Mouse (Mus musculus) stomach, embryonic 15.5 days (tissue): ENCODE measurements around the gene Ces5a. TPM values are rescaled to one million over a fixed set of nuclear protein-coding genes. Genes with fewer than 3 reads are reported as not detected.
"Not testable (repeated sequence)": the region's sequence is repeated elsewhere in the genome, so short reads cannot be mapped to it uniquely, and the experiment has no call there.

Experiments
- ATAC-seq: fragments of 200-750 bp; cut with Nextera tagmentation; 2 replicates; pipeline ENCODE4 v1.8.0; 2017; ENCODE audit warnings: low read depth, moderate number of reproducible peaks, moderate TSS enrichment; ENCODE audit not compliant: insufficient read depth, low FRiP score
- H3K27ac ChIP-seq: fragments of 300-500 bp; sonication (generic); 2 replicates; pipeline ENCODE4 v1.5.1; 2015; ENCODE audit warnings: mild to moderate bottlenecking, inconsistent platforms
- H3K27me3 ChIP-seq: fragments of 300-500 bp; sonication (generic); replicated peaks from 2 replicates; pipeline ENCODE4 v1.6.1; 2015; ENCODE audit warnings: inconsistent platforms
- H3K36me3 ChIP-seq: fragments of 300-500 bp; sonication (generic); 2 replicates; pipeline ENCODE4 v1.6.1; 2015; ENCODE audit warnings: inconsistent platforms
- H3K4me1 ChIP-seq: fragments of 300-500 bp; sonication (generic); 2 replicates; pipeline ENCODE4 v1.6.1; 2015; ENCODE audit warnings: inconsistent platforms
- H3K4me2 ChIP-seq: fragments of 300-500 bp; sonication (generic); 2 replicates; pipeline ENCODE4 v1.6.1; 2015; ENCODE audit warnings: mild to moderate bottlenecking, inconsistent platforms
- H3K4me3 ChIP-seq: fragments of 300-500 bp; sonication (generic); replicated peaks from 2 replicates; pipeline ENCODE4 v1.5.1; 2015; ENCODE audit warnings: inconsistent platforms
- H3K9ac ChIP-seq: fragments of 300-500 bp; sonication (generic); 2 replicates; pipeline ENCODE4 v1.6.1; 2015; ENCODE audit warnings: inconsistent platforms
- H3K9me3 ChIP-seq: fragments of 300-500 bp; sonication (generic); 2 replicates; pipeline ENCODE4 v1.6.1; 2016; ENCODE audit warnings: inconsistent platforms
- WGBS: fragments of 180-500 bp; shearing (Covaris S2); methylation state at CpG from one replicate; pipeline ENCODE4 v1.1.7; 2015; 5-methylcytosine and 5-hydroxymethylcytosine counted together
- polyA plus RNA-seq: library from polyadenylated mRNA; unstranded; fragments of >200 nt; fragmentation: Nextera tagmentation; extraction: Ambion mirVana; gene quantifications from 2 replicates; pipeline ENCODE4 v1.2.1, GENCODE M21; 2015

The Ces5a gene
- polyA plus RNA-seq, 1 experiment from 2014 or later, result not detected

DNA sequence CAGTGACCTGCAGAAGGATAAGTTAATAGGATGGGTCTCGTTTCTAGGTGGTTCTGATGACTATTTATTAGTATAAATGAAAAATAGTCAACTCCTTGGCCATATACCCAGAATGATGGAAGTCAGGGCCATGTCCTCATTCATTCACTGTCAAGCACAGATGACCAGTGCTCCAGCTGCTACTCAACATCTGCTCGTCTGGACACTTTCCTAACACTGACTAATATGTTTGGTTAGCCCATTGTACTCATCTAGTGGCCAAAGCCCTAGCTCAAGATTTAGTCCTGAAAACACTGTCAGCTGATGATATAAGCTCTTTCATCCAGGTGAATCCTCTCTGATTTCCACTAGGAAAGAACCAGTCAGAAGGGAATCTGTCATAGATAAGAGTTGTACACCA is 24.1 kb upstream of the Ces5a start:
- H3K27me3 ChIP-seq, result no peaks in the 10 kb centered on the region
- no peaks in the 10 kb centered on the region for H3K36me3 ChIP-seq
- no peak overlapping the region for H3K27ac ChIP-seq
- no peaks in the 10 kb centered on the region for H3K4me1 ChIP-seq
- no peak overlapping the region for H3K4me2 ChIP-seq
- H3K9me3 ChIP-seq, result no peaks in the 10 kb centered on the region
- no peak overlapping the region for H3K4me3 ChIP-seq
- 57% methylated on average over 2 of the region's 2 CpGs for WGBS
- ATAC-seq, result no peak
- no peak overlapping the region for H3K9ac ChIP-seq

GRCm38 (mm10) chr8:93502634-93503033 is 33.0 kb downstream of the Ces5a start:
- Histone ChIP-seq H3K27me3 (no peaks in the 10 kb centered on the region), H3K9ac (no peak overlapping the region), H3K27ac (no peak overlapping the region), H3K4me2 (no peak overlapping the region), H3K4me3 (no peak overlapping the region), H3K4me1 (no peaks in the 10 kb centered on the region), H3K36me3 (no peaks in the 10 kb centered on the region), H3K9me3 (no peaks in the 10 kb centered on the region)
- ATAC-seq, result no peak
- WGBS, result 77% methylated on average over 3 of the region's 3 CpGs

DNA sequence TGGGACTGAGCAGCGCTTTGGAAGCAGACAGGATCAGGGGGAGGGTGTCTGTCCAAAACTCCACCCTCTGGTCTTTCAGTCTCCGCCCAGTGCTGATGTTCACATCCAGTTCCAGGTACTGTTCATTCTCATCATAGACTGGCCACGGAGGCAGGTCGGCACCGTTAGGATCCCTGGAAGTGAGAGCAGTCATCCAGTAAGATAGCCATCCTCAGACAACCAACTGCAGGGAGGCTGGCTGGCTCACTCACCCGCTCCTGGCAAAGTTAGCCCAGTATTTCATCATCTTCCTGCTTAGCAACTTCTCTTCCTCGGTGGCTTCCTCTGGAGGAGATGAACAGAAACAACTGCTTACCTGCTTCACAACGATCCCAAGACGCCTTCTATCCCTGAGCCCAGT is 36.2 kb downstream of the Ces5a start:
- H3K9ac ChIP-seq, result no peak overlapping the region
- no peak for ATAC-seq
- H3K4me3 ChIP-seq, result no peak overlapping the region
- H3K4me2 ChIP-seq, result no peak overlapping the region
- no peak overlapping the region for H3K27ac ChIP-seq
- H3K36me3 ChIP-seq, result no peaks in the 10 kb centered on the region
- no peaks in the 10 kb centered on the region for H3K4me1 ChIP-seq
- no peaks in the 10 kb centered on the region for H3K9me3 ChIP-seq
- 41% methylated on average over 9 of the region's 9 CpGs for WGBS
- H3K27me3 ChIP-seq, result no peaks in the 10 kb centered on the region

GRCm38 (mm10) chr8:93495330-93495729 is 40.3 kb downstream of the Ces5a start:
- WGBS, result 17% methylated on average over 6 of the region's 6 CpGs
- Histone ChIP-seq H3K4me1 (no peaks in the 10 kb centered on the region), H3K9me3 (no peaks in the 10 kb centered on the region), H3K27me3 (no peaks in the 10 kb centered on the region), H3K4me2 (no peak overlapping the region), H3K27ac (no peak overlapping the region), H3K36me3 (no peaks in the 10 kb centered on the region), H3K4me3 (no peak overlapping the region), H3K9ac (no peak overlapping the region)
- ATAC-seq, result no peak

DNA sequence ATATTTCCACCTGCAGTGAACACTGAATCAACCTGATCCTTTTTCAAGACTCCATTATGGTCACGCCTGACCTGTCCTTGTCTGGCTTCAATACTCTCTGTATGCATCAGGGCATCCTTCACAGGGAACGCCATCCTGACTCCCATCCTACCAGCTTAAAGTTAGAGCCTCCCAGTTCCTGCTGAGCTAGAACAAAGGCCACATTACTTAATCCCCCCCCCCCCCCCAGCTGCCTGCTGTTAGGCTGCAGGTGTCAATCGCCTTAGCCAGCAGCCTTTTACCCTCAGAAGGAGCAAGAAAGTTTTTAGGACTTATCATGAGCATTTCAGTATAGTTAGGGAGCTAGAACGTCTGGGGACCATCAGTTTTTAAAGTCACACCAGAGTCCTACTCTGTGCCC is 46.9 kb downstream of the Ces5a start:
- Histone ChIP-seq H3K4me1 (no peaks in the 10 kb centered on the region), H3K36me3 (no peaks in the 10 kb centered on the region), H3K9me3 (no peaks in the 10 kb centered on the region), H3K27me3 (no peaks in the 10 kb centered on the region), H3K9ac (no peak overlapping the region), H3K4me3 (no peak overlapping the region), H3K27ac (no peak overlapping the region), H3K4me2 (no peak overlapping the region)
- 23% methylated on average over 4 of the region's 4 CpGs for whole genome bisulfite sequencing
- no peak for ATAC-seq

GRCm38 (mm10) chr8:93478211-93478610 is 57.4 kb downstream of the Ces5a start:
- no peaks in the 10 kb centered on the region for H3K9me3 ChIP-seq
- no peak overlapping the region for H3K4me2 ChIP-seq
- no peaks in the 10 kb centered on the region for H3K4me1 ChIP-seq
- H3K27me3 ChIP-seq, result no peaks in the 10 kb centered on the region
- no peak overlapping the region for H3K4me3 ChIP-seq
- H3K27ac ChIP-seq, result no peak overlapping the region
- H3K36me3 ChIP-seq, result no peaks in the 10 kb centered on the region
- no peak overlapping the region for H3K9ac ChIP-seq
- 88% methylated on average over 3 of the region's 3 CpGs for WGBS
- ATAC-seq, result no peak

DNA sequence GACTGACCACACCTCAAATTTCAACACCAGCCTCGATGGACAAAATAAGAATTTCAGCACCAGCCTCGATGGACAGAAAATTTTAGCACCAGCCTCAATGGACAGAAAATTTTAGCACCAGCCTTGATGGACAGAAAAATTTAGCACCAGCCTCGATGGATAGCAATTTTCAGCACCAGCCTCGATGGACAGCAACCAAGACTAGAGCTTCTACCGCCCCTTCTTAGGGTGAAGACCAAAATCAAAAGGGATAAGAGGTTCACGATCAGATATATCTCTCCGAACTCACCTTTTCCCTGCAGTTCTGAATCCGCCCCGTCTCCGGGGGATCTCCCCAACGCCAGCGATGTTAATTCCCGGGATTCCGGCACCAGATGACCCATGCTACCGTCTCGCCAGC is 65.9 kb downstream of the Ces5a start:
- H3K36me3 ChIP-seq, H3K4me2 ChIP-seq, H3K9me3 ChIP-seq, H3K4me1 ChIP-seq, H3K27ac ChIP-seq, H3K27me3 ChIP-seq, H3K9ac ChIP-seq, H3K4me3 ChIP-seq, ATAC-seq: not testable (repeated sequence)
- WGBS, result 80% methylated on average over 16 of the region's 16 CpGs

- ATAC-seq, result no peak
- H3K36me3 ChIP-seq, result no peaks in the 10 kb centered on the region
- no peak overlapping the region for H3K27ac ChIP-seq
- WGBS, result 93% methylated on average over 12 of the region's 12 CpGs
- no peaks in the 10 kb centered on the region for H3K27me3 ChIP-seq
- H3K9ac ChIP-seq, result no peak overlapping the region
- H3K4me3 ChIP-seq, result no peak overlapping the region
- no peak overlapping the region for H3K4me2 ChIP-seq
- no peaks in the 10 kb centered on the region for H3K4me1 ChIP-seq
- H3K9me3 ChIP-seq, result no peaks in the 10 kb centered on the region
Observed at GRCm38 (mm10) chr8:93454258-93454877, 81.3 kb downstream of the Ces5a start.

Other genes with a start within 250 kb of the Ces5a start
- 0.12 and 0.21 TPM in 2 replicates for gene Ces1g, start 198.5 kb downstream of the Ces5a start, polyA plus RNA-seq
- gene Ces1h, start 156.1 kb downstream of the Ces5a start, polyA plus RNA-seq, result not detected in 2 replicates